Mouse (Mus musculus) urinary bladder, postnatal 0 days (tissue): ENCODE data around the gene Six1. TPM values are rescaled to one million over a fixed set of nuclear protein-coding genes. Genes with fewer than 3 reads are reported as not detected.

Experiments
- polyA plus RNA-seq: library from polyadenylated mRNA; unstranded; fragments of >200 nt; fragmentation: Nextera tagmentation; extraction: Ambion mirVana; gene quantifications from 2 replicates; pipeline ENCODE4 v1.2.1, GENCODE M21; 2015

Six1 gene
- polyA plus RNA-seq, result 0.25 and 0.41 TPM in 2 replicates

GRCm38 (mm10) chr12:73053668-73054241 is at the start of gene Six1:
Six1 (minus strand) TSS chr12:73053887.

Other genes with a start within 250 kb of the Six1 start
- not detected in 2 replicates for gene Six6, start 114.0 kb downstream of the Six1 start, polyA plus RNA-seq
- gene 4930447C04Rik, start 113.1 kb downstream of the Six1 start, polyA plus RNA-seq, result 1.4 and 1.7 TPM in 2 replicates
- 0.43 and 0.45 TPM in 2 replicates for gene Six4, start 59.6 kb upstream of the Six1 start, polyA plus RNA-seq
- 16.9 and 19.9 TPM in 2 replicates for gene Mnat1, start 69.8 kb upstream of the Six1 start, polyA plus RNA-seq
- 7.7 and 9.9 TPM in 2 replicates for gene Trmt5, start 232.8 kb upstream of the Six1 start, polyA plus RNA-seq
- 6.2 and 7.8 TPM in 2 replicates for gene Slc38a6, start 232.9 kb upstream of the Six1 start, polyA plus RNA-seq